Mouse (Mus musculus) erythroid progenitor cell, adult 5-6 weeks (primary cell): ENCODE measurements around the gene Tmem160. TPM values are rescaled to one million over a fixed set of nuclear protein-coding genes. Genes with fewer than 3 reads are reported as not detected.

ENCODE experiments used
- ATAC-seq: replicated peaks from 2 replicates; pipeline ENCODE4 v1.8.0; 2016; ENCODE audit warnings: moderate number of reproducible peaks, mild to moderate bottlenecking, moderate TSS enrichment, inconsistent platforms; ENCODE audit not compliant: poor library complexity, low FRiP score, severe bottlenecking
- total RNA-seq, 2 experiments: library from RNA; stranded (forward) in 1 of 2; stranded (reverse) in 1 of 2; fragments of 150-400 nt in 1 of 2; fragments of 186-747, 209-891 nt in 1 of 2; gene quantifications; 2 replicates each; pipeline versions ENCODE4 v1.2.3 to v1.2.4; 2015 to 2017; ENCODE audit warnings: low replicate concordance in 2 of 2

Tmem160 gene
- total RNA-seq, 2 experiments from 2014 or later: 5.9 to 8.0 TPM

DNA sequence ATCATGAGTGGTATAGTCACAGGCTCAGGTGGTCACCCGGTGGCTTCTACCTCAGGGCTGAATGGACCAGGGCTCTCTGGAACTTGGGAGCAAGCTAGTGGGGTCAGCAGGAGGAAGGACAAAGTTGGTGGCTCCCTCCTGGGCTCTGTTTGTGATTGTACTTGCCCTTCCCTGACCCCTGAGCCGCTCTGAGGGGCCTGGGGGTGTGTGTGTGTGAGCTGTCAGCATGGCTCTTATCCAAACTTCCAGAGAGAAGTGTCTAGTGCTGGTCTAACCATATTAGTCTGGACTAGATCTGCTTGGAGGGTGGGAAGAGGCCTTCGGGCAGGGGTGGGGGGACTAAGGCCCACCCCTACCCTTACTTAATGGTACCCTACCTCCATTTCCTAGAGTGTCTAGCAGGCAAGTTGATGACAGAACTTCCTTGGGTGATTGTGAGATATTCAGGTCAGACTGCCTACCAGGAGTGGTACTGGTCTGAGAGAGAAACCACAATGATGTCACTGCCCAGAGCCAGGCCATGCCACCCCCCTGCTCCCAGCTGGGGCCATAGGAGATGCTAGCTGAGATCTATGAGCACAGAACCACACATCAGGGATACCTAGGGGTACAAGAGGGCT, 19.1 kb upstream of the Tmem160 start:
- no peak for ATAC-seq

GRCm38 (mm10) chr7:16435088-16435487, 17.5 kb upstream of the Tmem160 start:
- ATAC-seq: no peak

GRCm38 (mm10) chr7:16441241-16441640, 11.3 kb upstream of the Tmem160 start:
- peak; percentile 82 for ATAC-seq

DNA sequence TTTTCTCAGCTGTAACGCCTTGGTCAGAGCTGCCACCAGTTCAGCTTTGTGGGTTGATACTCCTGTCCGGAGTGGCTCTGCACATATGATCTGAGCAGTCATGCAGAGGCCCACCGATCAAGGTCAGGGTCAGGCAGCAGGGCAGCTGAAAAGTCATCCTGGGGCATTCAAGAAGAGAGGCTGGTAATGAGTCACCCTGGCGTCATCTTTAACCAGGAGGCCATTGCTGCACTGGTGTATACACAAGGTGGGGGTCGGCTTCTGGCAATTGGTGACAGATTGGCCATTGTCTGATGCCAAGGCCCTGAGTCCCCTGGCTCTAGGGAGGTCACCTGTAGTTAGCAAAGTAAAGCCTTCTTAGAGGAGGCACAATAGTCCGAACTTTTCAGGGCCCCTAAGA, 923 bp upstream of the Tmem160 start:
- ATAC-seq: no peak

- ATAC-seq: peak; percentile 41; the same call in 1 of the 2 replicates
Observed at GRCm38 (mm10) chr7:16453118-16453711, 636 bp downstream of the Tmem160 start.

DNA sequence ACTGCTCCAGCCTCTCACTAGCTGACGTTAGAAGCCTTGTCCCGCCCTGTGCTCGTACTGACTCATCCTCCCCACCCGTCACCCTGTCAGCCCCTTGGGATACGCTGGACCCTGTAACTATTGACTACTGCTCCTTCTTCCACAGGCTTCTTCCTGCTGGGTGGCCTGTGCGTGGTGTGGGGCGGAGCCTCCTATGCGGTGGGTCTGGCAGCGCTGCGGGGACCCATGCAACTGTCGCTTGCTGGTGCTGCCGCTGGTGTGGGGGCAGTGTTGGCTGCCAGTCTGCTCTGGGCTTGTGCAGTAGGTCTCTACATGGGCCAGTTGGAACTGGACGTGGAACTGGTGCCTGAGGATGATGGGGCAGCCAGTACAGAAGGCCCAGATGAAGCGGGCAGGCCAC, 2.4 kb downstream of the Tmem160 start:
- ATAC-seq: no peak

DNA sequence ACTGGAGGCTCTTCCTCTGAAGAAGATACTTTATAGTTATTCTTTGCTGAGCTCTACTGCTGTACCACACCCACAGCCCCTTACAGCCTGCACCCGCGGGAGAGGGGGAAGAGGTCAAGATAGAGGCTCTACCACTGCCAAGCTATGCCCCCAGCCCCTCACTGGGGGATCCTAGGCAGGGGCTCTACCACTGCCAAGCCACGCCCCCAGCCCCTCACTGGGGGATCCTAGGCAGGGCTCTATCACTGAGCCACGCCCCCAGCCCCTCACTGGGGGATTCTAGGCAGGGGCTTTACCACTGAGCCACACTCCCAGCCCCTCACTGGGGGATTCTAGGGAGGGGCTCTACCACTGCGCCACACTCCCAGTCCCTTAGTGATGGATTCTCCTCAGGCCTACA, 3.7 kb downstream of the Tmem160 start:
- no peak for ATAC-seq

DNA sequence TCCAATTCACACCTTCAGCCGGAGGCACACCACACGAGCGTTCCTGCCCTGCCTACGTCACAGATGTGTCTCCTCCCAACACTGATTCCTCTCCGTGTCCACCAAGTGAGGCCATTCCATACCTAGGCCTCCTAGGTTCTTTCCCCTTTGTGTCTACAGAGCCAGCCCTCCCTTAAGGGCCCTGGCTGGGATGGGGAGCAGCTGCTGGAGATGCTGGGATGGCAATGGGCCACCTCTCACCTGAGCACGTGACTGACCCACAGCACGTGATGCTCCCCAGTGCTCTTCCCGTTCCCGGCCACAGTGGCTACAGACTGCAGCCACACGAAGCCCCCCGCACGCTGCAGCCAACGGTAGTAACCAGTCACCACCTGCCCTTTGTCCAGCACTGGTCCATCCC, 8.0 kb downstream of the Tmem160 start:
- no peak for ATAC-seq

DNA sequence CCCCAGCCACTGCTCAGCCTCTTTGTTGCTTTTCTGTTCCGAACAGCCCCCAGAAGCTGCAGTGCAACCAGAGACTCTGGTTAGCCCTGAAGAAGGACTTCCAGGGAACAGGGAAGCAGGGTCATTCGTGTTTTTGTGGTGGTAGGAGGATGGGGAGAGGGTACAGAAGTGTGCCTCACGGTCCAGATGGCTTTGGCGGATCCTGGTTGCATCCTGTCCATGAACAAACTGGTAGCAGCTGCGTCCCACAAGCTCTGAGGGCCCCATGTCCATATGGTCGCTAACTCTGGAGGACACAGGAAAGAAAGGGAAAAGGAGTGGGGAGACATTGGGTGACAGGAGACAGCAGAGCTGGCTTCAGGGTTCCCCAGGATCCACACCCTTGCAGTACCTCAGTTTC, 8.6 kb downstream of the Tmem160 start:
- no peak for ATAC-seq

DNA sequence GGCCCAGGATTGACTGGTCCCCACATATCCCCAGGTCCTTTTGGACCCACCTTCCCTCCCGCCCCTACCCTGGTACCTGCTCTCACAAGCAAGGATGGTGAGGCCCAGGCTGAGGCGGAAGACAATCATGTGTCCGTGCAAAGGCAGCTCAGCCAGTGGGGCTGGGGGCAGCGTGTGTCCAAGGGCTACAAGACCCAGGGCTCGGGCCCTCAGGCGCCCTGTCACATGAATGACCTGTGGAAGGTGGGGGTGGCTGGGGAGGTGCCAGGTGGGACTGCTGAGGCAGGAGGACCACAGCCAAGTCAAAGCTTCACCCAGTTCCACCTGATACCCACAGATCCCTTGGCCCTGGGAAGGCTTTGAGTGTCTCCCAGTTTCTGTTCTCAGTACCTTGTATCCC, 9.1 kb downstream of the Tmem160 start:
- ATAC-seq: no peak

GRCm38 (mm10) chr7:16463214-16463613, 10.6 kb downstream of the Tmem160 start:
- ATAC-seq: peak; percentile 69

DNA sequence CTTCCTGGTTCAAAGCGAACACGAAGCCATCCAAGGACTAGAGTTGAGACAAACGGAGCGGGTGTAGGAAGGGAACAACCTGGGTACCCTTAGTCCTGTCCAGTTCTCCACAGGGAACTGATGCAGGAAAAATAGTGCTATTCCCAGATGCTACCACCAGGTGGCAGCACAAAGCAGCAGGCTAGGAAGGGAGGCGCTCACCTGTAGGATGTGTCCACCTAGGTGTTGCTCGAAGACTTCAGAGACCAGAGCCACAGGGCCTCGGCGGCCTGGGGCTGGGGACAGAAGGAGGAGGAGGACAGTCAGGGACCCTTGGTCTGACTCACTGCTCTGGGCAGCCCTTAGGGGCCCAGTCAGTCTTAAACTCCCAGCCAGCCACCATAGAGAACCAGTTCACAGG, 12.6 kb downstream of the Tmem160 start:
- peak; percentile 63 for ATAC-seq

DNA sequence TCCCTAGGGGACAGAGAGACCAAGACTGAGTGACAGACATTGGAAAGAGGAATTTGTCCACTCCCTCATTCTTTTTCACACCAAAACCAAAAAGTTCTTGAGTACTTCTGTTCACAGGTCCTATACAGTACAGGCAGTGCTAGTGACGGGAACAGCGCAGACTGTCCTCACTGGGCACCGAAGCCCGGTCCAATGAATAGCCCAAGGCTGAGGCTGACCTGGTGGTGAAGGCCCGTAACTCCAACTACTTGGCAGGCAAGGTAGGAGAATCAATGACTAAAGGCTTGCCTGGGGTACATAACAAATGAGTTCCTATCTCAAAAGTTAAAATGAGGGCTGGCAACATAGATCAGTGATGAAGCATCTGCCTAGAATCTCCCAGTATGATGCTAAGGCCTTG, 13.0 kb downstream of the Tmem160 start:
- no peak for ATAC-seq

GRCm38 (mm10) chr7:16466565-16466964, 14.0 kb downstream of the Tmem160 start:
- 0 out of 2 replicates have a peak, but pooled peaks have one; percentile 35 for ATAC-seq

DNA sequence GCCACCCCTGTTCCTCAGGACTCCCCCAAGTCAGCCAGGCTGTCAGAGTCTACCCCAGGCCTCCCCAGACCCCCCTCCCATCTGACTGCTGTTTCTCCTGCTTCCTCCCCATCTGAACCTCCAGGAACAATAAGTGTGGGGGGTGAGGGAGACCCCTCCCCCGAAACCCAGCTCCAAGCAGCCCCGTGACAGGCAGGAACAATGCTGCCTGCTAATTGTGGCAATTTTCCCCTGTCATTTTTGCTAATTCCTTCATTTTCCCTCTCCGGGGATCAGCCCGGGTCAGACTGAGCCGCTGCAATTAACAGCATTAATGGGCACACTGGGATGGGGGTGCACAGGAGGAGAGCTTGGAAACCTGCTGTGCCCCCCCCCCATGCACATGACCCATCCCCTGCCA, 15.5 kb downstream of the Tmem160 start:
- ATAC-seq: no peak

- ATAC-seq: no peak
Observed at GRCm38 (mm10) chr7:16471549-16471948, 19.0 kb downstream of the Tmem160 start.

GRCm38 (mm10) chr7:16472116-16472709, 19.6 kb downstream of the Tmem160 start:
- ATAC-seq: no peak

DNA sequence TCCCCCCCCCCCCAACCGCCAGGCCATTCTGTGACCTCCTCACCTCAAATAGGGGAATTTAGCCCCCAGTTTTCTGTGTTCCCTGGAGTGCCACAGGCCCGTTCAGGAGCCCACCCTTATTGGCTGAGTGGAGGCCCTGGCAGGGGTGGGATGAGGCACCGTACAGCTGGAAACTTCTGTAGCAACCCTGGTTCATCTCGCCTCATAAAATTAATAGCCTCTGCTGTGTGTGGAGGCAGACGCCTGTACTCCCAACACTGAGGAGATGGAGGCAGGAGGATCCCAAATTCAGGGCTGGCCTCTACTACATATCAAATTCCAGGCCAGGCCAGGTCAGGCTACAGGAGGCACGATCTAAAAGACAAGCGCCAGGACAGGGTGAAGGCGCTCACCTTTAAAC, 21.3 kb downstream of the Tmem160 start:
- no peak for ATAC-seq

DNA sequence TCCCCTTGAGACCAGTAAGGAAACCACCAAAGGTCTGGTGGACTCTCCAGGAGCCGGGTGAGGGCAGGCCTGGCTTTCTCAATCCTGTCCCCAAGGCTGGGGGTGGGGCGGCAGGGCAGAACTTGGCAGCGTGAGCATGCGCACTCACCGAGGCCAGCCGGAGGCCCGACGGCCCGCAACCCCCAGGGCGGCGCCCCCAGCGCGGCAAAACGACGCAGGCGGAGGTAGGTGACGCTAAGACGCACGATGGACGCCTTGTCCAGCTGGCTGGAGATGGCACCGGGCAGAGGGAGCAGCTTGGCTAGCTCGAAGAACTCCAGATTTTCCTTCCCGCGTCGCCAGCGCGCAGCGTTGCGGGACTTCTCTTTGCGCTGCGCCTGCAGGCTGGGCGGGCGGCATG, 21.9 kb downstream of the Tmem160 start:
- no peak for ATAC-seq

DNA sequence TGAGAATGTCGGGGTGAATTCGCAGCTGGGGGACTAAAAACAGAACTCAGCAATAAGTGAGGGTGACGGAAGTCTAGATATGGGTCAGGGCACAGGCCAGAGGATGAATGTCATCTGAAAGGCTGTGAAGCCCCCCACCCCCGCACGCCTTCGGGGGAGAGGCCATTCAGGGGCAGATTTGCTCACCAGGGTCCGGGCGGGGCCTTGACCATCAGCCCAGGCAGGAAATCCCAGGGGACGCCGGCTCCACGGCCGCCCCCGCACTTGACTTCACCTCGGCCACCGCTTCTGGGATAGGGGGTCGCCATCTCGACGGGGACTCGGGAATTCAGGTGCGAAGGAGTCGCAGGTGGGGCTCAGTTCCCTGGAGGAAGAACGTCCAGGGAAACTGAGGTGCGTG, 22.7 kb downstream of the Tmem160 start:
- ATAC-seq: no peak

DNA sequence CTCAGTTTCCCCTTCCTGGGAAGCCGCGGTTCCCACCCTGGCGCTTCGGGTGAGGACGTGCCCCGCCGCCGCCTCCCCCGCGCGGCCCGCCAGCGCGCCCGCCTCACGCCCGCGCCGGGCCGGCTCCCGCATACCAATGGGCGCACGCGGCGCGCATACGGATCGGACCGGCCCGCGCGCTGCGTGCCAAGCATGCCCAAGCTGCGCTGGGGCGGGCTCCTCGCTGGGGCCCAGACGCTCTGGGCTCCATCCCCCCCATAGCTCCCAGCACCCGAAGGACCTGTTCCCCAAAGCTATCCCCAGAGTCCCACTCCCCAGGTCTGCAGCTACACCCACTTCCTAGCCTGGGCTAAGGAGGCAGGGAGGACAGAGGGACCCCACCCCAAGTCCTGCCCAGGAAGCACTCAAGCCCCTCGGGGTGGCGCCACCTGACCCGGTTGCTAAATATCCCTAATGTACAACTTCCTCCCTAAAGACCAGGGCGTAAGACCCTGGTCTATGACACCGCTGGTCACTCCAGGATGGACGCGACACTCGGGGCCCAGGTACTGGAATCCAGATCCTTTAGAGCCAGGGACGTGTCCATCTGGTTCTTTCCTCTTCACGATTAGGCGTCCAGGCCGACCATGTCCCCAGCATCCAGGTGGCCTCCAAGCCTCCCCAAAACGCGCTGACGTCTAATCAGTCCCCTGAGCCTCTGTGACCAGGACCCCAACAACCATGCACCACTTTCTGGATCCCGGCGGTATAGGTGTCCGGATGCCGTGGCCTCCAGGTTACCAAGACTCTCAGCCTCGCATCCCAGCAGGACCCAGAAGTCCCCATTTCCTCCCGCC, 23.4 kb downstream of the Tmem160 start:
- ATAC-seq: 0 out of 2 replicates have a peak, but pooled peaks have one; percentile 28
